Mouse (Mus musculus) cerebellum, adult 11 months (tissue): ENCODE measurements around the gene Trim7.
"Not testable (repeated sequence)": the region's sequence is repeated elsewhere in the genome, so short reads cannot be mapped to it uniquely, and the experiment has no call there.

Experiments
- DNase-seq: peaks from one replicate; pipeline ENCODE4 v3.0.0; 2022

Gene Trim7

GRCm38 (mm10) chr11:48825979-48826751 is at the start of gene Trim7, which contains the start of gene Gm12184:
TSS of gene Trim7 (plus strand) at chr11:48826140.
TSS of gene Gm12184 (minus strand) at chr11:48826655.
- not testable (repeated sequence) for DNase-seq

GRCm38 (mm10) chr11:48776664-48777063 is 49.3 kb upstream of the Trim7 start:
- DNase-seq = no peak

- no peak for DNase-seq
Observed at GRCm38 (mm10) chr11:48777303-48777702, 48.6 kb upstream of the Trim7 start.

GRCm38 (mm10) chr11:48779450-48779849 is 46.5 kb upstream of the Trim7 start:
- DNase-seq = no peak

- DNase-seq = no peak
Observed at GRCm38 (mm10) chr11:48782243-48782642, 43.7 kb upstream of the Trim7 start.

- DNase-seq = no peak
Observed at GRCm38 (mm10) chr11:48787455-48788211, 38.3 kb upstream of the Trim7 start.

GRCm38 (mm10) chr11:48788311-48789089 is 37.4 kb upstream of the Trim7 start:
- peak; percentile 76 for DNase-seq

- DNase-seq = no peak
Observed at GRCm38 (mm10) chr11:48789215-48789614, 36.7 kb upstream of the Trim7 start.

GRCm38 (mm10) chr11:48789973-48790823 is 35.7 kb upstream of the Trim7 start:
- peak; percentile 79 for DNase-seq

- DNase-seq = no peak
Observed at GRCm38 (mm10) chr11:48790946-48791345, 35.0 kb upstream of the Trim7 start.

GRCm38 (mm10) chr11:48791894-48792293 is 34.0 kb upstream of the Trim7 start:
- DNase-seq = not testable (repeated sequence)

GRCm38 (mm10) chr11:48793184-48793583 is 32.8 kb upstream of the Trim7 start:
- no peak for DNase-seq

- no peak for DNase-seq
Observed at GRCm38 (mm10) chr11:48795221-48795620, 30.7 kb upstream of the Trim7 start.

- DNase-seq = no peak
Observed at GRCm38 (mm10) chr11:48796290-48796689, 29.6 kb upstream of the Trim7 start.

- DNase-seq = no peak
Observed at GRCm38 (mm10) chr11:48797287-48797686, 28.7 kb upstream of the Trim7 start.

- DNase-seq = no peak
Observed at GRCm38 (mm10) chr11:48798308-48798707, 27.6 kb upstream of the Trim7 start.

GRCm38 (mm10) chr11:48798984-48799920 is 26.7 kb upstream of the Trim7 start:
- no peak for DNase-seq

GRCm38 (mm10) chr11:48799921-48800701 is 25.8 kb upstream of the Trim7 start, which contains the start of gene Rack1:
TSS of gene Rack1 (plus strand) at chr11:48800332.
- DNase-seq = peak; percentile 80

- no peak for DNase-seq
Observed at GRCm38 (mm10) chr11:48801831-48802772, 23.8 kb upstream of the Trim7 start.
